Mouse (Mus musculus) activated CD4-positive, CD25-positive, alpha-beta regulatory T cell, adult 9 weeks (primary cell): ENCODE results near the gene Kcnb1. TPM values are rescaled to one million over a fixed set of nuclear protein-coding genes. Genes with fewer than 3 reads are reported as not detected.

Source experiments
- polyA plus RNA-seq: library from polyadenylated mRNA; unstranded; fragments of 100-300 nt; shearing (Covaris generic); gene quantifications from one replicate; pipeline ENCODE4 v1.2.1, GENCODE M21; 2017

Gene Kcnb1
- 1.3 TPM for polyA plus RNA-seq

DNA sequence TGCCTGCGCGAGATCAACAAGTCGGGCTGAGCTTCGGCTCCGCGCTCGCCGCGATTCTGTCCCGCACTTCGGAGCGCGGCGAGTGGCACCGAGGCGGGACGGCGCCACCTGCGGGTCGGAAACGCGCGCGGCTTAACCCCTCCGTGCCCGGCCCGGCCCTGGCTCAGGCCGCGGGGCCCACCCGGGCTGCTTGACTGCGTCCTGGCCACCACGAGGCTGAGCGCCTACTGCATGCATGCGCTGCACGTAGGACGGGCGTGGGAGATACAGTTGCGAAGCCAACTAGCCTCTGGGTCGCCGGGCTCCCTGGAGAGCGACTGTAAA, at the start of gene Kcnb1:
TSS of gene Kcnb1 (minus strand) at position 80 of the 324 bp plus-strand sequence.

GRCm38 (mm10) chr2:167062965-167063880, 126.7 kb downstream of the Kcnb1 start, which contains the start of gene Znfx1:
Gene Znfx1 (minus strand): TSS chr2:167063015.

Other genes with a start within 250 kb of the Kcnb1 start
- gene Stau1, start 193.9 kb downstream of the Kcnb1 start, polyA plus RNA-seq, result 90.9 TPM
- 95.1 TPM for gene Ddx27, start 175.0 kb downstream of the Kcnb1 start, polyA plus RNA-seq
- gene Znfx1, start 127.1 kb downstream of the Kcnb1 start, polyA plus RNA-seq, result 62.9 TPM
- 0.39 TPM for gene Ptgis, start 50.4 kb upstream of the Kcnb1 start, polyA plus RNA-seq
- 3.6 TPM for gene B4galt5, start 159.0 kb upstream of the Kcnb1 start, polyA plus RNA-seq
- gene Slc9a8, start 231.6 kb upstream of the Kcnb1 start, polyA plus RNA-seq, result 75.5 TPM